Mouse (Mus musculus) stomach, embryonic 15.5 days (tissue): ENCODE data around the gene Ube3b. TPM values are rescaled to one million over a fixed set of nuclear protein-coding genes. Genes with fewer than 3 reads are reported as not detected.

Experiments
- ATAC-seq: fragments of 200-750 bp; cut with Nextera tagmentation; 2 replicates; pipeline ENCODE4 v1.8.0; 2017; ENCODE audit warnings: low read depth, moderate number of reproducible peaks, moderate TSS enrichment; ENCODE audit not compliant: insufficient read depth, low FRiP score
- H3K27ac ChIP-seq: fragments of 300-500 bp; sonication (generic); 2 replicates; pipeline ENCODE4 v1.5.1; 2015; ENCODE audit warnings: mild to moderate bottlenecking, inconsistent platforms
- H3K27me3 ChIP-seq: fragments of 300-500 bp; sonication (generic); replicated peaks from 2 replicates; pipeline ENCODE4 v1.6.1; 2015; ENCODE audit warnings: inconsistent platforms
- H3K36me3 ChIP-seq: fragments of 300-500 bp; sonication (generic); 2 replicates; pipeline ENCODE4 v1.6.1; 2015; ENCODE audit warnings: inconsistent platforms
- H3K4me1 ChIP-seq: fragments of 300-500 bp; sonication (generic); 2 replicates; pipeline ENCODE4 v1.6.1; 2015; ENCODE audit warnings: inconsistent platforms
- H3K4me2 ChIP-seq: fragments of 300-500 bp; sonication (generic); 2 replicates; pipeline ENCODE4 v1.6.1; 2015; ENCODE audit warnings: mild to moderate bottlenecking, inconsistent platforms
- H3K4me3 ChIP-seq: fragments of 300-500 bp; sonication (generic); replicated peaks from 2 replicates; pipeline ENCODE4 v1.5.1; 2015; ENCODE audit warnings: inconsistent platforms
- H3K9ac ChIP-seq: fragments of 300-500 bp; sonication (generic); 2 replicates; pipeline ENCODE4 v1.6.1; 2015; ENCODE audit warnings: inconsistent platforms
- H3K9me3 ChIP-seq: fragments of 300-500 bp; sonication (generic); 2 replicates; pipeline ENCODE4 v1.6.1; 2016; ENCODE audit warnings: inconsistent platforms
- WGBS: fragments of 180-500 bp; shearing (Covaris S2); methylation state at CpG from one replicate; pipeline ENCODE4 v1.1.7; 2015; 5-methylcytosine and 5-hydroxymethylcytosine counted together
- polyA plus RNA-seq: library from polyadenylated mRNA; unstranded; fragments of >200 nt; fragmentation: Nextera tagmentation; extraction: Ambion mirVana; gene quantifications from 2 replicates; pipeline ENCODE4 v1.2.1, GENCODE M21; 2015

Ube3b gene
- polyA plus RNA-seq, 1 experiment from 2014 or later, result 36.1 TPM

DNA sequence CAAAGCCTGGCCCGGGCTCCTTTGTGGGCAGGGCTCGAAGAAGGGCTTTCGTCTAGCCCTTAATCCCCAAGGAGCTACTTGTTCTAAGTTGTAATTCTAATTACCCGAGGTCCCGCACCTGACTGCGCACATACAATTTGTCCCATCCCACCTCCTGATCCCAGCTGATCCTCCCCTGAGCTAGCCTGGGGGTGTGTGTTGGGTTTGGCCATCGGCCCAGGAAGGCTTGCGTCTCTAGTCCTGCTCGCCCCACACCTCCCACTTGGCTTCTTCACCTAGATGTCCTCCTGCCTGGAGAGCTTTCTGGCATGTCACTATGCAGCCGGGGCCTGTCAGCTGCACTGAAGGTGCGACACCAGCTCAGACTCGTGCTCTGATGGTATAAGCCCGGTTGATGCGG, 55.2 kb downstream of the Ube3b start:
- 93% methylated on average over 14 of the region's 14 CpGs for WGBS
- Histone ChIP-seq H3K9me3 (no peaks in the 10 kb centered on the region), H3K36me3 (peaks cover 16% of the 10 kb centered on the region; the same call in 1 of the 2 replicates), H3K4me2 (no peak overlapping the region), H3K9ac (no peak overlapping the region), H3K4me1 (no peaks in the 10 kb centered on the region), H3K27ac (no peak overlapping the region), H3K4me3 (no peak overlapping the region), H3K27me3 (no peaks in the 10 kb centered on the region)
- no peak for ATAC-seq

DNA sequence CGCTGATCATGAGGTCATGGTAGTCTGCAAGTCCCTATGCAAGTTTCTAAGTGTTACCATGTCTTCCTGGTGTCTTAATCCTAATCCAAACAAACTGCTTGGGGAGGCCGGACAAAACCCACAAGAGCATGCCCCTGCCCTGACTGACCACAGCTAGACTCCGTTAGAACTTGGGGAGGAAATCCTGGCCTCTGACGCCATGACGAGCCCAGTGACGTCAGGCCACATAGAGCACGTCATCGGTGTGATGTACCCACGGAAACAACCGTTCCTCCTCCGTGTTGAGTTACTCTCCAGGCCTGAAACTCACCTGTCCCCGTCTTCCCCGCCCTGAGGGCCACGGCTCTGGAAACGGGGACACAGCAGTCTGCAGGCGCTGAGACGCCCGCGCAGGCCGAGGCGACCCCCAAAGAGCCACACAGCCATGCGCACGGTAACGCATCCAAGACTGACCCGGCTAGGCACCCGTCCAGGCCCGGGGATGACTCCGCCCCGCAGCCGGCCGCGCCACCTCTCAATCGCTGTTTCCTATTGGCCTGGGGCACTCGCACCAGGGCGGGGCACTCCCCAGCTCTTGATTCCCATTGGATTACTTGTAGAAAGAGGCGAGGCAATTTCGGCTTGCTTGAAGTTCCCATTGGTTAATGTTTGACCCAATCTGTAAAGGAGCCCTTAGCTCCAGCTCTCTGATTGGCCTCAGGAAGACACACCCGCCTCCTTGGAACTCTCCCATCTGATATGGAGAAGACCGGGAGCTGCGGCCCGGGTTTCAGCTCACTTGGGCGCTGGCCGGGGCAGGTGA, 63.4 kb downstream of the Ube3b start, which contains the start of the genes Mmab and Mvk:
Mmab (minus strand) TSS at position 495 of the 802 bp plus-strand sequence.
Mvk (plus strand) TSS at position 704 of the 802 bp plus-strand sequence.
- no peaks in the 10 kb centered on the region for H3K27me3 ChIP-seq
- ATAC-seq, result peak; percentile 96
- WGBS, result 2% methylated on average over 43 of the region's 43 CpGs
- H3K36me3 ChIP-seq, result peaks cover 8% of the 10 kb centered on the region; the same call in 1 of the 2 replicates
- peaks cover 24% of the 10 kb centered on the region for H3K4me1 ChIP-seq
- peak within 1 kb of the TSS; percentile 77 for H3K27ac ChIP-seq
- H3K9me3 ChIP-seq, result no peaks in the 10 kb centered on the region
- peak within 1 kb of the TSS; percentile 83 for H3K4me3 ChIP-seq
- peak within 1 kb of the TSS; percentile 61 for H3K9ac ChIP-seq
- H3K4me2 ChIP-seq, result peak within 1 kb of the TSS; percentile 80

DNA sequence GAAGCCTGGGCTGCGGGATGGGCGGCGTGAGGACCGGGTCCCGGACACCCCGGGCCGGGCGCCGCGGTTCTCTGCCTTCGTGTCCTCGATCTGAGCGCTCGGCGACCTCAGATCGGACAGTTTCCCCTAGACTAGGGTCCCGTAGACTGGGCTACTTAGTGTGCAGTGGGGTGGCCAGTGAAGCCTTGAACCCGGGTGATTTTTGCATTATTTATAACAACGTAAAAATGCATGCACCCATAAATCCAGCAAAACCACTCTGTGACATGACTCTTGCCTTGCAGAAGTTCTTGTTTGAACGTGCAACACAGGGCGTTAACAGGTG, 63.9 kb downstream of the Ube3b start:
- Histone ChIP-seq H3K27me3 (no peaks in the 10 kb centered on the region), H3K4me3 (peak overlapping the region; percentile 83), H3K9me3 (no peaks in the 10 kb centered on the region), H3K9ac (peak overlapping the region; percentile 61), H3K4me1 (peaks cover 26% of the 10 kb centered on the region), H3K4me2 (peak overlapping the region; percentile 80), H3K36me3 (peaks cover 8% of the 10 kb centered on the region; the same call in 1 of the 2 replicates), H3K27ac (peak overlapping the region; percentile 54)
- 0% methylated on average over 21 of the region's 21 CpGs for WGBS
- no peak for ATAC-seq

DNA sequence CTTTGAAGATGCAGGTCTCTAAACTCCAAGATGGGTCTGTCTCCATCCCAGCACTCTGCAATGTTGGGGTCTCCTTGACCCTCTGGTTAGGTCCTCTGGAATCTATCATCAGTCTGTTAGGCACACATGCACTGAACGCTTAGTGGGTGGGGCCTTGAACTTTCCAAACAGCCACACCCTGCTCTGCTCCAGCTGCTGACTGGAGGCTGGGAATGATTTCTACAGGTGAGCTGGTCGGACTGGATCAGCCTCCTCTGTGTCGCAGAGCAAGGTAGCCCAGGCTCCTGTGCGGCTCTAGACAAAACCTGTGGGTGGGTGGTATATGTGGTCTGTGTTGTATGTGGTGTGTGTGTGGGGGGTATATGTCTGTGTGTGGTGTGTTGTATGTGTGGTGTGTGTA, 68.6 kb downstream of the Ube3b start:
- ATAC-seq, result peak; percentile 12; the same call in 1 of the 2 replicates
- no peak overlapping the region for H3K9ac ChIP-seq
- WGBS, result 54% methylated on average over 4 of the region's 4 CpGs
- peaks cover 28% of the 10 kb centered on the region; the same call in 1 of the 2 replicates for H3K36me3 ChIP-seq
- H3K9me3 ChIP-seq, result no peaks in the 10 kb centered on the region
- no peaks in the 10 kb centered on the region for H3K27me3 ChIP-seq
- H3K4me3 ChIP-seq, result no peak overlapping the region
- no peak overlapping the region for H3K27ac ChIP-seq
- H3K4me2 ChIP-seq, result no peak overlapping the region
- peaks cover 16% of the 10 kb centered on the region for H3K4me1 ChIP-seq

DNA sequence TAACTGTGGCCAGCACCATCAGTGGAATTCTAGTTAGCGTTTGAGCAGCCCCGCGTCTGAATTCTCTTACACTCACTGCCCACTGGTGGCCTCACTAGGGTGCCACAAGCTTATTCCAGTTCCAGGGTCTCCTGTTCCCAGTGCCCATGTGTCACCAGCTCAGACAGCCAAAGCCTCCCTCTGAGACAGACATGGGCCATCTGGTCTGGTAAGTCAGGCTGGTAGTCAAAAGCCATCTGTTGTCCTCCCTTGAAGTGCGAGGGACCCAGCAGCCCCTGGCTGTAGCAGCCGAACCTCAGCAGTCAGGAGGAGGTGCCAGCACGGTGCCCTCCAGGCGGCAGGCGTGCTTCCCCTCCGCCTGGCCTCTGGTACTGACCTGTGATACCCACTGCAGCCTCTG, 75.9 kb downstream of the Ube3b start:
- H3K36me3 ChIP-seq, result peaks cover 12% of the 10 kb centered on the region
- no peak for ATAC-seq
- no peaks in the 10 kb centered on the region for H3K9me3 ChIP-seq
- 77% methylated on average over 9 of the region's 9 CpGs for WGBS
- no peak overlapping the region for H3K27ac ChIP-seq
- no peak overlapping the region for H3K4me2 ChIP-seq
- H3K4me3 ChIP-seq, result no peak overlapping the region
- H3K9ac ChIP-seq, result no peak overlapping the region
- H3K27me3 ChIP-seq, result no peaks in the 10 kb centered on the region
- H3K4me1 ChIP-seq, result peaks cover 10% of the 10 kb centered on the region; the same call in 1 of the 2 replicates

DNA sequence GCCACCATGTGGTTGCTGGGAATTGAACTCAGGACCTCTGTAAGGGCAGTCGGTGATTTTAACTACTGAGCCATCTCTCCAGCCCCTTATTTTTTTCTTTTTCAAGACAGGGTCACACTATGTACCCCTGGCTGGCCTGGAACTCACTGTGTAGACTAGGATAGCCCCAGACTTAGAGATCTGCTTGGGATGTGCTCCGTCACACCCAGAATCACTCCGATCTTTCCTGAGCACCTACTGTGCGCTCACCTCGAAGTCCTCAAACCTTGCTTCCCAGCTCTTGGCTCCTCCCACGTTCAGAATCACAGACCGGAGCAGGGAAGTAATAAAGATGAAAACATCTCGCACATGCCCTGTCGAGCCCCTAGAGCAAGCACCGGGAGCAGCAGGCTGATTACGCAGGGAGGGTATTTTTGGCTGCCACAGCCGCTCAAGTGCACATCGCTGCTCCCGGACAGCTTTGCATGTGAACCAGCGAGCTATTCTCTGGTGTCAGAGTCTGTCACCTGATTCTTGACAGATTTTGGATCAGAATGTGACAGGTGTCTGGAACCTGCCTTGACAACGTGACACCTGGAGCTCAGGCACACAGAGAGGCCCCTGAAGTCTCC, 76.7 kb downstream of the Ube3b start:
- Histone ChIP-seq H3K27me3 (no peaks in the 10 kb centered on the region), H3K4me3 (no peak overlapping the region), H3K27ac (no peak overlapping the region), H3K4me1 (peaks cover 14% of the 10 kb centered on the region; the same call in 1 of the 2 replicates), H3K36me3 (peaks cover 7% of the 10 kb centered on the region; the same call in 1 of the 2 replicates), H3K9ac (no peak overlapping the region), H3K4me2 (no peak overlapping the region), H3K9me3 (no peaks in the 10 kb centered on the region)
- ATAC-seq, result no peak
- WGBS, result 78% methylated on average over 16 of the region's 16 CpGs

DNA sequence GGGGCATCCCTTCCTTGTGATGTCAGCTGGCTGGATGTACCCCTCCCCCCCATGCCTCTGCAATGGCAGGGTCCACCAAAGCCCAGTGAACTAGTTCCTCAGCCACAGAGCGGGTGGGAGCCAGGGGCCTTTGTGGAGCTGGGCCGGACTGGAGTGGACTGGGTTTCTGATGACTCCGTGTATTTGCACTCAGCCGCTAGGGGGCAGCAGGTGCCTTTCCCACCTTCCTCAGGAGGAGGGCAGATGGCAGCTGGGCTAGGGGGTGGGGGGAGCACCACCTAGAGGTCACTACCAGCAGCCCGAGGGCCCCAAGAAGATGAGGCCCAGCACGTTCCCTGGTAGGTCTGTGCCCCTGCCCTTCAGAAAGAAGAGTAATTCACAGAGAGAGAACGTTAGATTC, 80.8 kb downstream of the Ube3b start:
- Histone ChIP-seq H3K4me1 (peaks cover 23% of the 10 kb centered on the region), H3K4me3 (no peak overlapping the region), H3K4me2 (no peak overlapping the region), H3K9ac (no peak overlapping the region), H3K9me3 (no peaks in the 10 kb centered on the region), H3K27ac (peak overlapping the region; percentile 18; the same call in 1 of the 2 replicates), H3K36me3 (peaks cover 3% of the 10 kb centered on the region; the same call in 1 of the 2 replicates), H3K27me3 (no peaks in the 10 kb centered on the region)
- 4% methylated on average over 7 of the region's 7 CpGs for WGBS
- ATAC-seq, result 0 out of 2 replicates have a peak, but pooled peaks have one; percentile 17

DNA sequence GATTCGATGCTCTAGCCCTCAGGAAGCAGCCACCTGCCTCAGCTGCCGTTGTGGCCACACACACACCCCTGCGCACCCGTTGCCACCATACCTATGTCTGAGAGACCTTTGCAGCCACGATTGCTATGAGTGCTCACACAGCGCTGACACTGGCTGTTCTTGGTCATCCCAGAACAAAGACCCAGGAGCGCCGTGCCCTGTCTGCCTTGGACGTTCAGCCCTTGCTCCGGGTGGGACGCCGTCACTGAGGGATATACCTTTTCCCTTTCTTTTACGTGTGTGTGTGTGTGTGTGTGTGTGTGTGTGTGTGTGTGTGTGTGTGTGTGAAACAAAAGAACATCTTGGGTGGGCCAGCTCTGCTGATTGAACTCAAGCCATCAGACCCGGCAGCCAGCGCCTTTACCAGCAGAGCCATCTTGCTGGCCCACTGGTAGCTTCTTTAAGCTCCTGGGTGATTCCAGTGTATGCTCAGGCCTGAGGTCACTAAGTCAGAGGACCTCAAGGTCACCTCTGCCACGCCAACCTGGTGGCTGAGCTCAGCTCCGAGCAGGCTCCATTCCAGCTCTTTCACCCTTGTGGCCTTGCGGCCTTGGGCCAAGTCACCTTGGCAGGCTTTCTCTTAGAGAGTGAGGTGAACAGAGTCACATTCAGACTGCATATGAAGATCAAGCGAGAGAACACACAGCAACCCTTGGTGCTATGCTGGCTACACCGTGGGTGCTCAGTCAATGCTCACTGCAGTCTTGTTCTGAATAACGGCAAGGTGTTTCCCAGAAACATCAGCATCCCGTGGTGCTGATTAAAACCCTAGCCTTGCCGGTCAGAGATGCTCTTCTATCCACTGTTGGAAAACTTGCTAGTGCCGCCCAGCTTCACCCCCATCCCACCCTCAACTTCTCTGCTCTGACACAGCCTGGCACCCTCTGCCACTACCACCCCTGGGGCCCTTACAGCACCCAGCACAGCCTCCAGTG, 81.9 kb downstream of the Ube3b start:
- no peak for ATAC-seq
- no peak overlapping the region for H3K4me2 ChIP-seq
- no peaks in the 10 kb centered on the region for H3K36me3 ChIP-seq
- no peak overlapping the region for H3K27ac ChIP-seq
- H3K27me3 ChIP-seq, result no peaks in the 10 kb centered on the region
- WGBS, result 82% methylated on average over 24 of the region's 24 CpGs
- H3K4me1 ChIP-seq, result peaks cover 29% of the 10 kb centered on the region
- H3K4me3 ChIP-seq, result no peak overlapping the region
- H3K9me3 ChIP-seq, result no peaks in the 10 kb centered on the region
- no peak overlapping the region for H3K9ac ChIP-seq

DNA sequence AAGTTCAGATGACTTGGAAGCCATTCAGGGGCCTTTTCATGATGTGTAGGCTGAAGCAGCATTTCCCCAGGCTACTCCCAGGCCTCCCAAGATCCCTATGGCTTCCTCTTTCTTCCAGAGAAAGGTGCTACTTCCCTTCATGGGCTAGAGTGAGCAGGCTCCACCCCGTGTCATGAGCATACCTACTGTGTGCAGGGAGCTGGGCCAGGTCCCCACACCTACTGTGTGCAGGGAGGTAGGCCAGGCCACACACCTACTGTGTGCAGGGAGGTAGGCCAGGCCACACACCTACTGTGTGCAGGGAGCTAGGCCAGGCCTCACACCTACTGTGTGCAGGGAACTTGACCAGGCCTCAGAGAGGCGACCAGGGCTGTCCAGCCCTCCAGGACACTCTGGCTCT, 84.2 kb downstream of the Ube3b start:
- no peak overlapping the region for H3K27ac ChIP-seq
- 82% methylated on average over 2 of the region's 2 CpGs for WGBS
- no peaks in the 10 kb centered on the region for H3K36me3 ChIP-seq
- no peaks in the 10 kb centered on the region for H3K27me3 ChIP-seq
- no peak overlapping the region for H3K4me2 ChIP-seq
- peaks cover 34% of the 10 kb centered on the region for H3K4me1 ChIP-seq
- no peaks in the 10 kb centered on the region for H3K9me3 ChIP-seq
- no peak for ATAC-seq
- H3K9ac ChIP-seq, result no peak overlapping the region
- H3K4me3 ChIP-seq, result no peak overlapping the region

DNA sequence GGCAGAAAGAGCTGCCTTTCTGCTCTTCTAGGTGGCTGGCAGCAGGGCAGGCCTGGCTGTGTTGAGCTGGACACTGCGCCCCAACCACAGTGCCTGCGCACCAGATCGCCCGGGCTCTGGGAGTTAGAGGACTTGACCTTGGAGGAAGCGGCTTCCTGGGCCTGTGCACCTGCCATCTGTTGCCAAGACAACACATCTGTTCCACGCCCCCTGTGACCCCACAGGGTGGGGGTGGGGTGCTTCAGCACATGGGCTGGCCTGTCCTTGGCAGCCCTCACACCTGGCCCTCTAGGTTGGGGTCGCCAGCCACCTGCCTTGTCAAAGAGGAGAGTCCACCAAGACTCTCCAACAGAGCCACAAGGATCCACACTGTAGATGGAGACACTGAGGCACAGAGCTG, 85.2 kb downstream of the Ube3b start:
- Histone ChIP-seq H3K4me3 (no peak overlapping the region), H3K9me3 (no peaks in the 10 kb centered on the region), H3K36me3 (no peaks in the 10 kb centered on the region), H3K9ac (no peak overlapping the region), H3K4me2 (no peak overlapping the region), H3K27me3 (no peaks in the 10 kb centered on the region), H3K4me1 (peaks cover 30% of the 10 kb centered on the region), H3K27ac (no peak overlapping the region)
- ATAC-seq, result no peak
- WGBS, result 63% methylated on average over 7 of the region's 7 CpGs

DNA sequence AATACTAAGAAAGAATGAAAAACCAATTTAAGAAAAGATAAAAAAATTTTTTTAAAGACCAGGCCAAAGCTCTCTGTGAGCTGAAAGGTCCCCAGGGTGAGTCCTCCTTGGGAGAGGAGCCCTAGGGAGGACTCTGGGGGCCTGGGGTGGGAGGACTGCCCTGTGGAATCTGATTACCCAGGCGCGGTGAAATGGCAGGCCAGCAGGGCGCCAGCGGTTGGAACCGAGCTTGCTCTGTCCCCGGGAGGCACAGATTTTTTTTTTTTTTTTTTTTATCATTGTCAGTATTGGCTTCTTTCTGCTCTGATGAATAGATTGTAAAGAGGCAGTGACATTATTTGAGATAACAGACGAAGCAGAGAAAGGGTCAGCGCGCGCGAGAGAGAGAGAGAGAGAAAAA, 86.6 kb downstream of the Ube3b start:
- Histone ChIP-seq H3K27me3 (no peaks in the 10 kb centered on the region), H3K4me3 (peak overlapping the region; percentile 27), H3K4me2 (peak overlapping the region; percentile 52), H3K9ac (no peak overlapping the region), H3K27ac (peak overlapping the region; percentile 76), H3K36me3 (no peaks in the 10 kb centered on the region), H3K4me1 (peaks cover 22% of the 10 kb centered on the region), H3K9me3 (no peaks in the 10 kb centered on the region)
- ATAC-seq, result no peak
- WGBS, result 5% methylated on average over 11 of the region's 11 CpGs
